ENCODE assay signal across 8 mouse cellular contexts in genomic region chr14:118591477-118592403, GRCm38 (mm10).
A peak's percentile ranks its signal among the peaks of the same experiment; 100 is the strongest.
DNase-seq lines count a peak whose midpoint lies in the region; ATAC-seq and TF ChIP-seq lines count a peak whose summit lies in the region.

No protein-coding gene starts in this region.

- no peak overlapping the region for H3K4me3 ChIP-seq in forebrain, postnatal 0 days (ENCODE audit: low read depth, low read length)
- no peak overlapping the region for H3K4me3 ChIP-seq in hindbrain, embryonic 11.5 days (ENCODE audit: low read depth, low read length)
- H3K4me3 ChIP-seq in lung, postnatal 0 days (ENCODE audit: low read depth, low read length) = no peak overlapping the region

- no peak overlapping the region for H3K9ac ChIP-seq in forebrain, postnatal 0 days
- H3K9ac ChIP-seq in hindbrain, embryonic 11.5 days (ENCODE audit: low read depth, low read length) = no peak overlapping the region
- H3K9ac ChIP-seq in lung, postnatal 0 days (replicated peaks; ENCODE audit: low read depth) = no peak overlapping the region

- ATAC-seq in forebrain, postnatal 0 days = peak; percentile 95
- ATAC-seq in hindbrain, embryonic 11.5 days (ENCODE audit: low FRiP score) = peak; percentile 87
- peak; percentile 80 for ATAC-seq in lung, postnatal 0 days

- no peaks in the 10 kb centered on the region for H3K9me3 ChIP-seq in forebrain, postnatal 0 days (ENCODE audit: low read length)
- no peaks in the 10 kb centered on the region for H3K9me3 ChIP-seq in hindbrain, embryonic 11.5 days (ENCODE audit: control insufficient read depth, low read length)
- no peaks in the 10 kb centered on the region for H3K9me3 ChIP-seq in lung, postnatal 0 days (ENCODE audit: low read length)

- no peak overlapping the region for H3K4me2 ChIP-seq in forebrain, postnatal 0 days (ENCODE audit: low read depth)
- H3K4me2 ChIP-seq in hindbrain, embryonic 11.5 days (replicated peaks; ENCODE audit: low read depth, low read length) = no peak overlapping the region
- H3K4me2 ChIP-seq in lung, postnatal 0 days (replicated peaks; ENCODE audit: low read depth, low read length) = no peak overlapping the region

- H3K27ac ChIP-seq in forebrain, postnatal 0 days (ENCODE audit: low read depth, low read length) = no peak overlapping the region
- H3K27ac ChIP-seq in hindbrain, embryonic 11.5 days (ENCODE audit: low read depth, low read length) = no peak overlapping the region
- H3K27ac ChIP-seq in lung, postnatal 0 days (ENCODE audit: low read length) = no peak overlapping the region

- H3K27me3 ChIP-seq in forebrain, postnatal 0 days (ENCODE audit: insufficient read depth, low read length) = no peaks in the 10 kb centered on the region
- no peaks in the 10 kb centered on the region for H3K27me3 ChIP-seq in hindbrain, embryonic 11.5 days (ENCODE audit: control insufficient read depth, insufficient read depth, low read length)
- no peaks in the 10 kb centered on the region for H3K27me3 ChIP-seq in lung, postnatal 0 days (replicated peaks; ENCODE audit: insufficient read depth, low read length)

- H3K4me1 ChIP-seq in forebrain, postnatal 0 days (ENCODE audit: insufficient read depth) = no peaks in the 10 kb centered on the region
- H3K4me1 ChIP-seq in hindbrain, embryonic 11.5 days (replicated peaks; ENCODE audit: control insufficient read depth, insufficient read depth, low read length) = no peaks in the 10 kb centered on the region
- no peaks in the 10 kb centered on the region for H3K4me1 ChIP-seq in lung, postnatal 0 days (ENCODE audit: insufficient read depth, low read depth, low read length)

- peak; percentile 88 for TF ChIP-seq CTCF in forebrain, postnatal 0 days (IDR thresholded peaks at IDR 0.05; ENCODE audit: low read depth)
- TF ChIP-seq CTCF in lung, postnatal 0 days (IDR thresholded peaks at IDR 0.05) = peak; percentile 92

- no peaks in the 10 kb centered on the region for H3K36me3 ChIP-seq in forebrain, postnatal 0 days (ENCODE audit: insufficient read depth)
- no peaks in the 10 kb centered on the region for H3K36me3 ChIP-seq in hindbrain, embryonic 11.5 days (ENCODE audit: control insufficient read depth, insufficient read depth, low read length)
- no peaks in the 10 kb centered on the region for H3K36me3 ChIP-seq in lung, postnatal 0 days (ENCODE audit: insufficient read depth, low read length)

- WGBS in forebrain, postnatal 0 days = 49% methylated on average over 20 of the region's 20 CpGs
- WGBS in hindbrain, embryonic 11.5 days = 47% methylated on average over 20 of the region's 20 CpGs
- 45% methylated on average over 20 of the region's 20 CpGs for WGBS in lung, postnatal 0 days

- peak; percentile 81 for DNase-seq in NIH3T3 (ENCODE audit: low read depth)
- peak; percentile 39 for DNase-seq in cerebellum, adult 8-10 months
- DNase-seq in forebrain, postnatal 0 days = peak; percentile 89
- peak; percentile 88 for DNase-seq in hindbrain, embryonic 11.5 days (ENCODE audit: low spot score)
- peak; percentile 47 for DNase-seq in layer of hippocampus, adult 9-10 months (ENCODE audit: low spot score)
- DNase-seq in lung, postnatal 0 days (ENCODE audit: low spot score) = peak; percentile 74
- DNase-seq in retina, embryonic 14.5 days (ENCODE audit: low spot score) = peak; percentile 88
- DNase-seq in urinary bladder, postnatal 14 days (ENCODE audit: low spot score) = peak; percentile 74

- TF ChIP-seq EP300 in lung, postnatal 0 days (IDR thresholded peaks at IDR 0.05) = no peak

Comparison
In these comparisons a context has a peak if more than half of its experiments do, and no peak if none do; other contexts are left out.
1. DNase-seq: peak in every context shown above with its lines; median percentile 89 in forebrain, postnatal 0 days; 88 in hindbrain, embryonic 11.5 days; 88 in retina, embryonic 14.5 days; 81 in NIH3T3; 74 in lung, postnatal 0 days; 74 in urinary bladder, postnatal 14 days; 47 in layer of hippocampus, adult 9-10 months; 39 in cerebellum, adult 8-10 months.